Mouse (Mus musculus): ENCODE results near the gene Rflnb. TPM values are rescaled to one million over a fixed set of nuclear protein-coding genes. Genes with fewer than 3 reads are reported as not detected.

Rflnb gene
- total and polyA plus RNA-seq, 2 experiments: 0.37 to 0.69 TPM

DNA sequence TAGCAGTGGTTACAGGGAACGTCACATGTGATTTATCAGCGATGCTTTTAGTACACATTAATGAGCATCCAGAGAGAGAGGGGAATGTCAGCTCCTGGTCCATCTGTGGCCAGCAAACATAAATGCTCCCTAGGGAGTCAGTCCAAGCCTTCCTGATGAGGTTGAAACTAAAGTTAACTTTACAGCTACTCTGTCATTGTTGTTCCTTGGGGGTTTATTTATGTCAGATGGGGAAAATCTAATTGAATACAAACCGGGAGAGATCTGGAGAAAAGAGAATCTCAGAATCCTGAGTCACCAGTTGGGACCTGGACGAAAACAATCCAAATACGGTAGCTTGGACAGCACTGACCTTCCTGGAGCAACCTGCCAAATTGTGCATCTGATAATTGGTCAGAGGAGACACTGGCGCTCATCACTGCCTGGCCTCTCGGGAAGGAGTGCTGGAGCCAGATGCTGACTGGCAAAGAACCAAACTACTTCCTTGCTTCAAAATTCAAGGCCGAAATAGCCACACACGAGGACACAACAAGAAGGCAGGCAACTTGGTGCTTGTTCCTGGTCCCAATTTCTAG, 38.0 kb upstream of the Rflnb start:
- no peak overlapping the region for H3K27ac ChIP-seq (replicated peaks; ENCODE audit: insufficient read depth, low read depth, low read length)

DNA sequence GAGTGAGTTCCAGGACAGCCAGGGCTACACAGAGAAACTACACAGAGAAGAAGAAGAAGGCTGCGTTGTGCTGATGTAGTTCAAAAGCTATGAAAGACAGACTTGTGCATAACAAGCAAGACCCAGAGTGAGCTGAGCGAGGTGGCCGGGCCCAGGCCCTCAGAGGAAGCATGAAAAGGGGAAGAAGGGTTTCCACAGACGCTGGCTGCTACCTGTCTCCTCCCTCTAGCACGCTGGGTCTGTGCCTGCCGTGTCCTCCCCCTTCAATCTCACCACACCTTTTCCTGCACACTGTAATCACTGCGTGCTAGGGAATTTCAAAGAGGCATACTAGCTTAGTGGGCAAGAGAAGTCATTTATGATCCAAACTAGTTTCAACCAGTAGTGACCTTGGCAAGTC, 36.8 kb upstream of the Rflnb start:
- Histone ChIP-seq H3K4me3 (ENCODE audit: insufficient read depth, low read depth, low read length) (no peak overlapping the region), H3K36me3 (ENCODE audit: control insufficient read depth, insufficient read depth, low read length) (peaks cover 4% of the 10 kb centered on the region; the same call in 1 of the 2 replicates), H3K4me1 (ENCODE audit: control insufficient read depth, insufficient read depth, low read length) (no peaks in the 10 kb centered on the region), H3K27ac (replicated peaks; ENCODE audit: insufficient read depth, low read depth, low read length) (no peak overlapping the region), H3K27me3 (ENCODE audit: control insufficient read depth, insufficient read depth, low read length) (no peaks in the 10 kb centered on the region), H3K9ac (ENCODE audit: low read depth, low read length) (no peak overlapping the region), H3K79me2 (ENCODE audit: control insufficient read depth, insufficient read depth, low read length) (no peaks in the 10 kb centered on the region)
- no peak for DNase-seq (ENCODE audit: extremely low read depth, low read depth, low spot score)
- whole genome bisulfite sequencing: 90% methylated on average over 7 of the region's 7 CpGs
- TF ChIP-seq CTCF (IDR thresholded peaks at IDR 0.05; ENCODE audit: low read depth, low read length): no peak
- TF ChIP-seq POLR2A (IDR thresholded peaks at IDR 0.05; ENCODE audit: extremely low read depth, insufficient read depth, low read length): no peak

More for the DNA sequence above, 38.0 kb upstream of the Rflnb start:
- H3K27me3 ChIP-seq (ENCODE audit: control insufficient read depth, insufficient read depth, low read length): no peaks in the 10 kb centered on the region
- no peak overlapping the region for H3K9ac ChIP-seq (ENCODE audit: low read depth, low read length)
- DNase-seq (ENCODE audit: extremely low read depth, low read depth, low spot score): no peak
- no peak overlapping the region for H3K4me3 ChIP-seq (ENCODE audit: insufficient read depth, low read depth, low read length)
- TF ChIP-seq POLR2A (IDR thresholded peaks at IDR 0.05; ENCODE audit: extremely low read depth, insufficient read depth, low read length): no peak
- no peak for TF ChIP-seq CTCF (IDR thresholded peaks at IDR 0.05; ENCODE audit: low read depth, low read length)
- H3K4me1 ChIP-seq (ENCODE audit: control insufficient read depth, insufficient read depth, low read length): 0 out of 2 replicates have a peak, but pooled peaks cover 2% of the 10 kb centered on the region
- peaks cover 4% of the 10 kb centered on the region; the same call in 1 of the 2 replicates for H3K36me3 ChIP-seq (ENCODE audit: control insufficient read depth, insufficient read depth, low read length)
- H3K79me2 ChIP-seq (ENCODE audit: control insufficient read depth, insufficient read depth, low read length): no peaks in the 10 kb centered on the region
- 75% methylated on average over 9 of the region's 9 CpGs for WGBS

DNA sequence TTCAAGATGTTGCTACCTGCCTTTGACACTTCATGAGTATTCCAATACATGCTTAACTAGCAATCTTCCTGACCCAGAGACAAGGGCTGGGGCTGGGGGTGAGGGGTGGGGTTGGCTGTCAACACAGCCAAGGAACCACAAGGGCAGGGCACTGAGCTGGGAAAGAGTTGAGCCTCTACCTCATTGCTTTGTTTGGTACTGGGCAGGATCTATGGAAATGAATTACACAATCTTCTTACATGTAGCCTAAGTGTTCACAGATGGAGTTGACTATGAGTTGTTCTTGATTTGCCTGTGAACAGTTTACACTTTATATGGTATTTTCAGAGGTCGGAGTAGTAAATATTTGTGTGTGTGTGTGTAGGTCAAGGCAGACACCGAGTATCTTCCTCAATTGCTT, 33.3 kb upstream of the Rflnb start:
- no peaks in the 10 kb centered on the region for H3K79me2 ChIP-seq (ENCODE audit: control insufficient read depth, insufficient read depth, low read length)
- no peak overlapping the region for H3K9ac ChIP-seq (ENCODE audit: low read depth, low read length)
- 94% methylated on average over 2 of the region's 2 CpGs for WGBS
- no peak overlapping the region for H3K27ac ChIP-seq (replicated peaks; ENCODE audit: insufficient read depth, low read depth, low read length)
- H3K27me3 ChIP-seq (ENCODE audit: control insufficient read depth, insufficient read depth, low read length): no peaks in the 10 kb centered on the region
- H3K36me3 ChIP-seq (ENCODE audit: control insufficient read depth, insufficient read depth, low read length): peaks cover 5% of the 10 kb centered on the region; the same call in 1 of the 2 replicates
- no peak for DNase-seq (ENCODE audit: extremely low read depth, low read depth, low spot score)
- no peak overlapping the region for H3K4me3 ChIP-seq (ENCODE audit: insufficient read depth, low read depth, low read length)
- H3K4me1 ChIP-seq (ENCODE audit: control insufficient read depth, insufficient read depth, low read length): no peaks in the 10 kb centered on the region
- TF ChIP-seq CTCF (IDR thresholded peaks at IDR 0.05; ENCODE audit: low read depth, low read length) (no peak), POLR2A (IDR thresholded peaks at IDR 0.05; ENCODE audit: extremely low read depth, insufficient read depth, low read length) (no peak)

DNA sequence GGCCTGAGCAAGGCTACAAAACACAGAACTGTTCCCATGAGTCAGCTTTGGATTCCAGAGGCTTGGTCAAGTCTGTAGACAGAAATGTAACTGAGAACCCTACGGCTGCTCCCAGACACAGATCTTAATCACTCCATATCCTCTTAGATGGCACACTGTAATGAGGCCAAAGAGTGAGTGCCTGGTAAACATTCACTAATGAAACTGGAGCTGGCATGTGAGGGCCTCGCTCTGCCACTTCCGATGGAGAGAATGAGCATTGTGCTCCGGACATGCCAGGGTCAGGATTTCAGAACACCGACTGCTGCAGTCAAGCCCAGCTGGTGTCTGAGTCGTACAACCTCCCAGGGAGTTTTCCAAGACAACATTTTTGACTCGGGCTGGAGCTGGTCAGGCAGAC, 32.4 kb upstream of the Rflnb start:
- H3K27ac ChIP-seq (replicated peaks; ENCODE audit: insufficient read depth, low read depth, low read length): no peak overlapping the region
- H3K27me3 ChIP-seq (ENCODE audit: control insufficient read depth, insufficient read depth, low read length): no peaks in the 10 kb centered on the region
- peaks cover 5% of the 10 kb centered on the region; the same call in 1 of the 2 replicates for H3K36me3 ChIP-seq (ENCODE audit: control insufficient read depth, insufficient read depth, low read length)
- WGBS: 86% methylated on average over 7 of the region's 7 CpGs
- H3K4me3 ChIP-seq (ENCODE audit: insufficient read depth, low read depth, low read length): no peak overlapping the region
- no peaks in the 10 kb centered on the region for H3K79me2 ChIP-seq (ENCODE audit: control insufficient read depth, insufficient read depth, low read length)
- no peak for DNase-seq (ENCODE audit: extremely low read depth, low read depth, low spot score)
- no peak for TF ChIP-seq CTCF (IDR thresholded peaks at IDR 0.05; ENCODE audit: low read depth, low read length)
- TF ChIP-seq POLR2A (IDR thresholded peaks at IDR 0.05; ENCODE audit: extremely low read depth, insufficient read depth, low read length): no peak
- no peaks in the 10 kb centered on the region for H3K4me1 ChIP-seq (ENCODE audit: control insufficient read depth, insufficient read depth, low read length)
- no peak overlapping the region for H3K9ac ChIP-seq (ENCODE audit: low read depth, low read length)

DNA sequence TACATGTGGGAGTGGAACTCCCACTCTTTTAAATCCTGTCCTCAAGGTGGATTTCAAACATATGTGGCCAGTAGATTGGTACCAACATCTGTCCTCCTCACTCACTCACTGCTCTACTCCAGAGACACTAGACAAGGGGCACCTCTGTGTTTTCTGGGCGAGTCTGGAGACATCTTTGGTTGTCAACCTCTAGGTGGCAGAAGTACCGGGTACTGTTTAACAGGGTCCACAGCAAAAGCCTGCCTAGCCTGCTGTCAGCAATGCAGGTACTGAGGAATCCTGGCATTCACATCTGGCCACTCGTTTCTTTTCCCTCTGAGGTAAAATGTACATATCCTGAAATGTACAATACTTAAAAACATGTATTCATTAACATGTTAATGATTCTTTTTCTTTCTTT, 28.9 kb upstream of the Rflnb start:
- Histone ChIP-seq H3K79me2 (ENCODE audit: control insufficient read depth, insufficient read depth, low read length) (no peaks in the 10 kb centered on the region), H3K9ac (ENCODE audit: low read depth, low read length) (no peak overlapping the region), H3K36me3 (ENCODE audit: control insufficient read depth, insufficient read depth, low read length) (peaks cover 3% of the 10 kb centered on the region; the same call in 1 of the 2 replicates), H3K4me3 (ENCODE audit: insufficient read depth, low read depth, low read length) (no peak overlapping the region), H3K27me3 (ENCODE audit: control insufficient read depth, insufficient read depth, low read length) (no peaks in the 10 kb centered on the region), H3K27ac (replicated peaks; ENCODE audit: insufficient read depth, low read depth, low read length) (no peak overlapping the region), H3K4me1 (ENCODE audit: control insufficient read depth, insufficient read depth, low read length) (no peaks in the 10 kb centered on the region)
- DNase-seq (ENCODE audit: extremely low read depth, low read depth, low spot score): no peak
- TF ChIP-seq POLR2A (IDR thresholded peaks at IDR 0.05; ENCODE audit: extremely low read depth, insufficient read depth, low read length): no peak
- 65% methylated on average over 3 of the region's 3 CpGs for WGBS

GRCm38 (mm10) chr11:76052496-76052895, 24.9 kb upstream of the Rflnb start:
- Histone ChIP-seq H3K9ac (ENCODE audit: low read depth, low read length) (no peak overlapping the region), H3K27me3 (ENCODE audit: control insufficient read depth, insufficient read depth, low read length) (no peaks in the 10 kb centered on the region), H3K79me2 (ENCODE audit: control insufficient read depth, insufficient read depth, low read length) (no peaks in the 10 kb centered on the region), H3K4me1 (ENCODE audit: control insufficient read depth, insufficient read depth, low read length) (no peaks in the 10 kb centered on the region), H3K36me3 (ENCODE audit: control insufficient read depth, insufficient read depth, low read length) (peaks cover 2% of the 10 kb centered on the region; the same call in 1 of the 2 replicates), H3K4me3 (ENCODE audit: insufficient read depth, low read depth, low read length) (no peak overlapping the region), H3K27ac (replicated peaks; ENCODE audit: insufficient read depth, low read depth, low read length) (no peak overlapping the region)
- no peak for DNase-seq (ENCODE audit: extremely low read depth, low read depth, low spot score)
- TF ChIP-seq CTCF (IDR thresholded peaks at IDR 0.05; ENCODE audit: low read depth, low read length) (no peak), POLR2A (IDR thresholded peaks at IDR 0.05; ENCODE audit: extremely low read depth, insufficient read depth, low read length) (no peak)
- WGBS: 94% methylated on average over 5 of the region's 5 CpGs
